6 mouse cellular contexts compared by ENCODE assay signal in the genomic region with DNA sequence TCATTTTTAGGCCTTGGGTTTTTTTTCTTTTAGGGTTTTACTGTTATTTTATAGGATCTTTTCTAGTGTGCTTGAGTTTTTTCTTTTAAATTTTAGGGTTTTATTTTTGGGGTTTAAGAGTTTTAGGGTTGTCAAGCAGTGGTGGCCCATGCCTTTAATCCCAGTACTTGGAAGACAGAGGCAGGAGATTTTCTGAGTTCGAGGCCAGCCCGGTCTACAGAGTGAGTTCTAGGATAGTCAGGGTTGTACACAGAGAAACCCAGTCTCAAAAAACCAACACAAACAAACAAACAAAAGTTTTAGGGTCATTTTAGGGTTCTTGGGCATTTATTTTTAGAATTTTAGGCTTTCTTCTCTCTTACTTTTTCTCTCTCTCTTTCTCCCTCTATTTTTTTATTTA.
DNase-seq lines count a peak whose midpoint lies in the region; TF ChIP-seq lines count a peak whose summit lies in the region.
"Not testable (repeated sequence)": the region's sequence is repeated elsewhere in the genome, so short reads cannot be mapped to it uniquely, and the experiment has no call there.

No protein-coding gene starts in this region.

- not testable (repeated sequence) for H3K36me3 ChIP-seq in heart, adult 2 months (ENCODE audit: control insufficient read depth, insufficient read depth, low read length)

- not testable (repeated sequence) for H3K4me1 ChIP-seq in heart, adult 2 months (ENCODE audit: control insufficient read depth, insufficient read depth, low read length)

- H3K79me2 ChIP-seq in heart, adult 2 months (replicated peaks; ENCODE audit: control insufficient read depth, insufficient read depth, low read length), result not testable (repeated sequence)

- intact Hi-C loops in heart, adult 2 months (cut with DNase I), result not testable (repeated sequence)

- not testable (repeated sequence) for H3K9ac ChIP-seq in heart, adult 2 months (ENCODE audit: low read depth, low read length)

- H3K27me3 ChIP-seq in heart, adult 2 months (ENCODE audit: control insufficient read depth, insufficient read depth, low read length), result not testable (repeated sequence)

- 89% methylated on average over 2 of the region's 2 CpGs for WGBS in heart, adult 2 months

- not testable (repeated sequence) for H3K4me3 ChIP-seq in heart, adult 2 months

- not testable (repeated sequence) for H3K27ac ChIP-seq in heart, adult 2 months

- peak; percentile 4 to 5 for DNase-seq in frontal cortex, postnatal 36 days (ENCODE audit: low spot score in 2 of 2)
- DNase-seq in heart, adult 2 months, result peak; percentile 2 to 21
- peak; percentile 11 for DNase-seq in kidney, adult 11 months
- DNase-seq in layer of hippocampus, adult 11-12 months (ENCODE audit: low spot score), result peak; percentile 6
- DNase-seq in right cerebral cortex, postnatal 10 days (ENCODE audit: low spot score in 2 of 2), result peak; percentile 20 to 23
- DNase-seq in testis, postnatal 10 days (ENCODE audit: low spot score), result peak; percentile 43

- not testable (repeated sequence) for TF ChIP-seq POLR2A in heart, adult 2 months (IDR thresholded peaks at IDR 0.05; ENCODE audit: insufficient read depth, low read depth, low read length)

- not testable (repeated sequence) for TF ChIP-seq CTCF in heart, adult 2 months (IDR thresholded peaks at IDR 0.05)

- TF ChIP-seq EP300 in heart, adult 2 months (IDR thresholded peaks at IDR 0.05; ENCODE audit: insufficient read depth, low read depth, low read length), result not testable (repeated sequence)
